Mouse (Mus musculus): ENCODE results near the gene Dpf2. TPM values are rescaled to one million over a fixed set of nuclear protein-coding genes. Genes with fewer than 3 reads are reported as not detected.
A peak's percentile ranks its signal among the peaks of the same experiment; 100 is the strongest.

Dpf2 gene
- total and polyA plus RNA-seq, 3 experiments = 25.0 to 115 (median 36.7) TPM

- no peak overlapping the region for H3K4me2 ChIP-seq (ENCODE audit: insufficient read depth, low read depth, poor library complexity, severe bottlenecking)
- H3K27ac ChIP-seq (ENCODE audit: insufficient read depth, low read depth) = no peak overlapping the region
- H3K79me2 ChIP-seq (replicated peaks; ENCODE audit: control insufficient read depth, extremely low read depth, insufficient read depth, poor library complexity, severe bottlenecking) = no peaks in the 10 kb centered on the region
- no peak overlapping the region for H3K9ac ChIP-seq (ENCODE audit: insufficient read depth, low read depth)
- TF ChIP-seq IRF4 (IDR thresholded peaks at IDR 0.05; ENCODE audit: low read depth, low read length) (no peak), UBTF (IDR thresholded peaks at IDR 0.05; ENCODE audit: low read depth, low read length) (no peak), PAX5 (IDR thresholded peaks at IDR 0.05; ENCODE audit: low read length) (no peak), MEF2A (IDR thresholded peaks at IDR 0.05; ENCODE audit: borderline replicate concordance, low read depth, low read length) (no peak), KAT2A (IDR thresholded peaks at IDR 0.05; ENCODE audit: insufficient replicate concordance, low read length) (no peak)
- no peak for DNase-seq (ENCODE audit: extremely low read depth)
- no peaks in the 10 kb centered on the region for H3K9me3 ChIP-seq (replicated peaks; ENCODE audit: low read length)
- no peaks in the 10 kb centered on the region for H3K36me3 ChIP-seq (replicated peaks in 1 of 2; ENCODE audit: control insufficient read depth in 1 of 2, insufficient read depth in 1 of 2, low read length in 1 of 2)
- peaks cover 19 to 54% of the 10 kb centered on the region in 2 experiments for H3K4me1 ChIP-seq (ENCODE audit: control insufficient read depth in 1 of 2, insufficient read depth in 2 of 2)
- peaks cover 7% of the 10 kb centered on the region for H3K27me3 ChIP-seq (replicated peaks)
- H3K4me3 ChIP-seq (replicated peaks in 1 of 3; ENCODE audit: low read depth in 2 of 3, low read length in 2 of 3, poor library complexity in 1 of 3) = no peak overlapping the region
- dilution Hi-C loops (cut with MboI; ENCODE audit: extremely low pct_ligation_motif_present, extremely low pct_unique_long_range_greater_than_20kb, low sequenced_read_pairs) = no loop called here
- in situ Hi-C loops (cut with MboI; ENCODE audit: low pct_ligation_motif_present, low pct_unique_long_range_greater_than_20kb, low sequenced_read_pairs) = no loop called here
Measured at GRCm38 (mm10) chr19:5927026-5927425, 14.2 kb upstream of the Dpf2 start.

GRCm38 (mm10) chr19:5925311-5925855, 12.6 kb upstream of the Dpf2 start:
- H3K4me1 ChIP-seq (ENCODE audit: control insufficient read depth in 1 of 2, insufficient read depth in 2 of 2) = peaks cover 16 to 40% of the 10 kb centered on the region in 2 experiments
- DNase-seq (ENCODE audit: extremely low read depth) = no peak
- H3K27me3 ChIP-seq (replicated peaks) = peaks cover 7% of the 10 kb centered on the region
- H3K4me2 ChIP-seq (ENCODE audit: insufficient read depth, low read depth, poor library complexity, severe bottlenecking) = peak overlapping the region; percentile 72
- no peak for TF ChIP-seq UBTF (IDR thresholded peaks at IDR 0.05; ENCODE audit: low read depth, low read length)
- TF ChIP-seq HCFC1 (IDR thresholded peaks at IDR 0.05; ENCODE audit: low read depth, low read length) = no peak
- no peak for TF ChIP-seq PAX5 (IDR thresholded peaks at IDR 0.05; ENCODE audit: low read length)
- TF ChIP-seq BHLHE40 (IDR thresholded peaks at IDR 0.05; ENCODE audit: low read depth, low read length) = no peak
- TF ChIP-seq SMC3 (IDR thresholded peaks at IDR 0.05; ENCODE audit: low read depth, low read length) = no peak
- H3K4me3 ChIP-seq (replicated peaks in 1 of 3; ENCODE audit: low read depth in 2 of 3, low read length in 2 of 3, poor library complexity in 1 of 3) = peak overlapping the region in 1 of 3 experiments; percentile 20
- H3K36me3 ChIP-seq (replicated peaks in 1 of 2; ENCODE audit: control insufficient read depth in 1 of 2, insufficient read depth in 1 of 2, low read length in 1 of 2) = no peaks in the 10 kb centered on the region
- H3K9ac ChIP-seq (ENCODE audit: insufficient read depth, low read depth) = no peak overlapping the region
- no peaks in the 10 kb centered on the region for H3K9me3 ChIP-seq (replicated peaks; ENCODE audit: low read length)
- dilution Hi-C loops (cut with MboI; ENCODE audit: extremely low pct_ligation_motif_present, extremely low pct_unique_long_range_greater_than_20kb, low sequenced_read_pairs) = no loop called here
- H3K27ac ChIP-seq (ENCODE audit: insufficient read depth, low read depth) = no peak overlapping the region
- no peaks in the 10 kb centered on the region for H3K79me2 ChIP-seq (replicated peaks; ENCODE audit: control insufficient read depth, extremely low read depth, insufficient read depth, poor library complexity, severe bottlenecking)
- in situ Hi-C loops (cut with MboI; ENCODE audit: low pct_ligation_motif_present, low pct_unique_long_range_greater_than_20kb, low sequenced_read_pairs) = no loop called here

DNA sequence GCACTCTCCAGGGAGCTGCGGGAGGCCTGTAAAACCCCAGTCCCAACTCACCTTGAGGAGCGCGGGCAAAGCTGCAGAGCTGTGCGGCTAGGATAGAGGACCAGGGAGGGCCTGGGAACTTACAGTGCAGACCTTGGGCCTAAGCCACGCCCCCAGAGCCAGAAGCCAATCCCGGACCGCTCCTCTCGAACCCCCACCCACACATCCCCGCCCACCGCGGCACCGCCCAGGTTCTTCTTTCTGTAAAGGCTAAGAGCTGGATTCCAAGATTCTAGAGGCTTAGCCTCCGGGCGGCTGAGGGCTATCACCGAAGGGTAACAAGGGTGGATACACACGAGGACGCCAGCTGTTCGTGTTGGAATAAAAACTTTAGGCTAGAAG, 11.9 kb upstream of the Dpf2 start, which contains the start of gene Cdc42ep2:
Cdc42ep2 (minus strand) TSS at position 104 of the 381 bp plus-strand sequence.
- DNase-seq (ENCODE audit: extremely low read depth) = peak; percentile 96
- peaks cover 10 to 33% of the 10 kb centered on the region in 2 experiments for H3K4me1 ChIP-seq (ENCODE audit: control insufficient read depth in 1 of 2, insufficient read depth in 2 of 2)
- in situ Hi-C loops (cut with MboI; ENCODE audit: low pct_ligation_motif_present, low pct_unique_long_range_greater_than_20kb, low sequenced_read_pairs) = loop anchor here (5.0 kb wide), 2 partner anchors 38 to 93 kb away; partner anchors contain the start of genes Capn1 and Pola2

More for the DNA sequence above, 11.9 kb upstream of the Dpf2 start, which contains the start of gene Cdc42ep2:
- Histone ChIP-seq H3K36me3 (replicated peaks in 1 of 2; ENCODE audit: control insufficient read depth in 1 of 2, insufficient read depth in 1 of 2, low read length in 1 of 2) (no peaks in the 10 kb centered on the region), H3K9me3 (replicated peaks; ENCODE audit: low read length) (no peaks in the 10 kb centered on the region), H3K4me3 (replicated peaks in 1 of 3; ENCODE audit: low read depth in 2 of 3, low read length in 2 of 3, poor library complexity in 1 of 3) (peak within 1 kb of the TSS; percentile 46 to 54 (median 48)), H3K27ac (ENCODE audit: insufficient read depth, low read depth) (no peak within 1 kb of the TSS), H3K79me2 (replicated peaks; ENCODE audit: control insufficient read depth, extremely low read depth, insufficient read depth, poor library complexity, severe bottlenecking) (no peaks in the 10 kb centered on the region), H3K9ac (ENCODE audit: insufficient read depth, low read depth) (peak within 1 kb of the TSS; percentile 16), H3K27me3 (replicated peaks) (peaks cover 7% of the 10 kb centered on the region), H3K4me2 (ENCODE audit: insufficient read depth, low read depth, poor library complexity, severe bottlenecking) (peak within 1 kb of the TSS; percentile 72)
- dilution Hi-C loops (cut with MboI; ENCODE audit: extremely low pct_ligation_motif_present, extremely low pct_unique_long_range_greater_than_20kb, low sequenced_read_pairs) = no loop called here
- TF ChIP-seq CHD1 (IDR thresholded peaks at IDR 0.05; ENCODE audit: low read depth, low read length) (no peak), CTCF (conservative IDR thresholded peaks at IDR 0.05 in 1 of 2, IDR thresholded peaks at IDR 0.05 in 1 of 2; ENCODE audit: low read depth in 2 of 2, low read length in 2 of 2) (no peak), POLR2A (IDR thresholded peaks at IDR 0.05; ENCODE audit: low read depth, low read length) (peak; percentile 19; the same call in 1 of the 2 replicates)

All from CH12.LX (cell line).